Mouse (Mus musculus) kidney, adult 2 months (tissue): ENCODE data around the gene Ctbp2. TPM values are rescaled to one million over a fixed set of nuclear protein-coding genes. Genes with fewer than 3 reads are reported as not detected.
A peak's percentile ranks its signal among the peaks of the same experiment; 100 is the strongest.

Experiments used
- DNase-seq: peaks from one replicate; pipeline ENCODE4 v3.0.0; 2021
- H3K27ac ChIP-seq: fragments of 200-500 bp; 2 replicates; pipeline ENCODE4 v1.5.1; 2012; ENCODE audit warnings: low read depth, low read length, control low read depth, inconsistent platforms; ENCODE audit not compliant: insufficient read depth
- H3K27me3 ChIP-seq: fragments of 200-500 bp; replicated peaks from 2 replicates; pipeline ENCODE4 v1.6.1; 2012; ENCODE audit warnings: mild to moderate bottlenecking, moderate library complexity, low read length, inconsistent platforms; ENCODE audit not compliant: control insufficient read depth, insufficient read depth
- H3K36me3 ChIP-seq: fragments of 200-500 bp; 2 replicates; pipeline ENCODE4 v1.6.1; 2012; ENCODE audit warnings: mild to moderate bottlenecking, moderate library complexity, low read length, inconsistent platforms; ENCODE audit not compliant: control insufficient read depth, insufficient read depth
- H3K4me1 ChIP-seq: fragments of 200-500 bp; 2 replicates; pipeline ENCODE4 v1.6.1; 2011; ENCODE audit warnings: low read length; ENCODE audit not compliant: control insufficient read depth, insufficient read depth
- H3K4me3 ChIP-seq: fragments of 200-500 bp; 2 replicates; pipeline ENCODE4 v1.5.1; 2011; ENCODE audit warnings: mild to moderate bottlenecking, low read depth, low read length, control low read depth; ENCODE audit not compliant: insufficient read depth
- CTCF ChIP-seq: fragments of 200-500 bp; conservative IDR thresholded peaks from 2 replicates; pipeline ENCODE4 v1.5.1; 2011; ENCODE audit warnings: low read depth, mild to moderate bottlenecking, control low read depth, low read length, moderate library complexity, mixed read lengths; ENCODE audit not compliant: insufficient read depth, insufficient read length
- POLR2A ChIP-seq: fragments of 200-500 bp; IDR thresholded peaks from one replicate; pipeline ENCODE4 v1.6.1; 2011; ENCODE audit warnings: low read depth, low read length, control low read depth
- WGBS: fragments of 180-500 bp; shearing (Covaris S2); methylation state at CpG from one replicate; pipeline ENCODE4 v1.1.7; 2018; 5-methylcytosine and 5-hydroxymethylcytosine counted together
- polyA plus RNA-seq: library from polyadenylated mRNA; depleted of rRNA; stranded (reverse); fragments of >200 nt; gene quantifications from 2 replicates; pipeline ENCODE4 v1.2.3, GENCODE M21; 2012

Gene Ctbp2
- polyA plus RNA-seq, 1 experiment, result 48.6 TPM

DNA sequence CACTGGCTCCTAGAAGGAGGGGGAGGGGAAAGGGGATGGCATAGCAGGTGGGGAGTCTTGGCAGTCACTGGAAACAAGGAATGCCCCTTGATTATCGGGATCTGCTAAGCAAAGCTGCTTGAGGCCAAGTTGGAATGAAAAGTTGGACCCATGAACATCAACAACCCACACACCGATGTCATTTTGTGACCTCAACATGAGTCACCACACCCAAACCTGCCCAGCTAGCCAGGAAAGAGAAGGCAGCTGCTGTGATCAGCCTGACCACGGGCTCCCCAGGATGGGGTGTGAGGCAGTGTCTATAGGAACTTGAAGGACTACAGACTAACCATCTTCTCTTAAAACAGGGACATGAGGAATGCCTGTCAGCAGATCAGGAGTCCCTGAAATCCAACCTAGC, 38.7 kb downstream of the Ctbp2 start:
- no peaks in the 10 kb centered on the region for H3K36me3 ChIP-seq
- H3K4me1 ChIP-seq, result peaks cover 27% of the 10 kb centered on the region
- H3K4me3 ChIP-seq, result no peak overlapping the region
- TF ChIP-seq POLR2A (no peak), CTCF (no peak)
- DNase-seq, result no peak
- H3K27me3 ChIP-seq, result no peaks in the 10 kb centered on the region
- 69% methylated on average over 3 of the region's 3 CpGs for WGBS
- H3K27ac ChIP-seq, result no peak overlapping the region

DNA sequence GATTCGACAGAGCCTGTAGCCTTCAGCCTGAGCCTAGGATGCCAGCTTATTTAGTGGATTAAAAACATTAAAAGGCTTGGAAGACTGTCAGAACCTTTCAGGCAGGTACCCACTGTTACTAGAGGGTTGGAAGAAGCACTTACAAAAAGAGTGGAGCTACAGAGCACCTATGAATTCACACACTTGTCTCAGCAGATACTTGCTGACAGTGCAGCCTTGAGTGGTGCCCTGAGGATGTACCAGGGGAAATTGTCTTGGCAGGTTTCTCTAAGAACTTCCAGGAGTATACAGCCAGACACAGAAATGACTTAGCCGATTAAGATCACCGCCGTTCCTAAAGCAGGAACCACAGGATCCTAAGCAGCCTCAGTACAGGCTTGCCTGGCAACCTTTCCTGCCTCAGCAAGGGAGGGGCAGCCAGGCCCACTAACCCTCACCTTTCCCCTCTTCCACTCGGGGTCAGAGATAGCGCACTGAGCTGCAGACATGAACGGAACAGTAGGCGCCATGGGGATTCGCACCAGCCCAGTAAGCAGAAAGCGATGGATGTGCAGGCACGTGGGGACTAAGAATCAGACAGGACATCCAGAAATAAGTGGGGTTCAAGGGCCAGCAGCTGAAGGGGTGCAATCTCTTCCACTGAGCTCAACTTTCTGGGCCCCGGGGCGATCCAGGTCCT, 40.1 kb downstream of the Ctbp2 start:
- no peaks in the 10 kb centered on the region for H3K36me3 ChIP-seq
- no peak for DNase-seq
- H3K4me3 ChIP-seq, result no peak overlapping the region
- H3K27me3 ChIP-seq, result no peaks in the 10 kb centered on the region
- no peak for TF ChIP-seq CTCF
- no peak for TF ChIP-seq POLR2A
- WGBS, result 56% methylated on average over 13 of the region's 13 CpGs
- no peak overlapping the region for H3K27ac ChIP-seq
- peaks cover 19% of the 10 kb centered on the region for H3K4me1 ChIP-seq

DNA sequence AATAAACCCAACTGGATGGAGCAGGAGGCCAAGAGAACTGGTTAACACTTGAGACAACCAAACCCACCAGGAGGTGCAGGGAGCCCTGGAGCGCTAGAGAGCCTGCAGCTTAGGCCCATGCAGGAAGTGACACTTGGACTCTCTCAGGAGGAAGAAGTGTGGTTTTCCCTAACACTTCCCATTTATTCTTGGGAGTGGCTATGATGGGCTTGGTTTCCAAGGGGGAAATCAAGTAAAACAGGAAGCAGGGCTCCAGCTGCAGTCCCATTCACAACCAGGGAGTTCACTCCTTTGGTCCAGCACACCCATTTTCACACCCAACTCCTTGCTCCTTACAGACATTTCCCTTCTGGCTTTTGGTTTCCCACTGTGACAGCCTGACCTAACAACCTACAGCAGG, 45.2 kb downstream of the Ctbp2 start:
- Histone ChIP-seq H3K27ac (no peak overlapping the region), H3K36me3 (no peaks in the 10 kb centered on the region), H3K27me3 (no peaks in the 10 kb centered on the region), H3K4me1 (peaks cover 23% of the 10 kb centered on the region), H3K4me3 (no peak overlapping the region)
- WGBS, result 21% methylated on average over 1 of the region's 1 CpGs
- DNase-seq, result no peak
- TF ChIP-seq CTCF, result no peak
- no peak for TF ChIP-seq POLR2A

GRCm38 (mm10) chr7:133074462-133075133, 49.6 kb downstream of the Ctbp2 start:
- Histone ChIP-seq H3K4me1 (peaks cover 55% of the 10 kb centered on the region), H3K27ac (no peak overlapping the region), H3K4me3 (no peak overlapping the region), H3K27me3 (no peaks in the 10 kb centered on the region), H3K36me3 (no peaks in the 10 kb centered on the region)
- DNase-seq, result peak; percentile 78
- 30% methylated on average over 10 of the region's 10 CpGs for WGBS
- TF ChIP-seq CTCF, result no peak
- TF ChIP-seq POLR2A, result no peak

GRCm38 (mm10) chr7:133073147-133073651, 51.0 kb downstream of the Ctbp2 start:
- 43% methylated on average over 9 of the region's 9 CpGs for WGBS
- Histone ChIP-seq H3K27me3 (no peaks in the 10 kb centered on the region), H3K4me3 (no peak overlapping the region), H3K27ac (no peak overlapping the region), H3K4me1 (peaks cover 50% of the 10 kb centered on the region), H3K36me3 (no peaks in the 10 kb centered on the region)
- TF ChIP-seq POLR2A (no peak), CTCF (no peak)
- no peak for DNase-seq

- no peaks in the 10 kb centered on the region for H3K27me3 ChIP-seq
- H3K27ac ChIP-seq, result no peak overlapping the region
- WGBS, result 56% methylated on average over 4 of the region's 4 CpGs
- DNase-seq, result peak; percentile 63
- TF ChIP-seq POLR2A (no peak), CTCF (no peak)
- no peaks in the 10 kb centered on the region for H3K36me3 ChIP-seq
- peaks cover 56% of the 10 kb centered on the region for H3K4me1 ChIP-seq
- H3K4me3 ChIP-seq, result no peak overlapping the region
These were observed 51.6 kb downstream of the Ctbp2 start for GRCm38 (mm10) chr7:133072535-133072934.

GRCm38 (mm10) chr7:133067321-133067841, 56.8 kb downstream of the Ctbp2 start:
- Histone ChIP-seq H3K27me3 (no peaks in the 10 kb centered on the region), H3K36me3 (no peaks in the 10 kb centered on the region), H3K4me1 (peaks cover 38% of the 10 kb centered on the region), H3K27ac (no peak overlapping the region), H3K4me3 (no peak overlapping the region)
- WGBS, result 74% methylated on average over 7 of the region's 7 CpGs
- DNase-seq, result no peak
- no peak for TF ChIP-seq CTCF
- TF ChIP-seq POLR2A, result no peak
